Mouse (Mus musculus): ENCODE results near the gene Ptbp1. TPM values are rescaled to one million over a fixed set of nuclear protein-coding genes. Genes with fewer than 3 reads are reported as not detected.

Ptbp1 gene
- polyA plus RNA-seq (2012; ENCODE audit: insufficient read depth, insufficient read length, low replicate concordance, missing spikeins), result 555 TPM in 1 of 2 replicates, not detected in the other

DNA sequence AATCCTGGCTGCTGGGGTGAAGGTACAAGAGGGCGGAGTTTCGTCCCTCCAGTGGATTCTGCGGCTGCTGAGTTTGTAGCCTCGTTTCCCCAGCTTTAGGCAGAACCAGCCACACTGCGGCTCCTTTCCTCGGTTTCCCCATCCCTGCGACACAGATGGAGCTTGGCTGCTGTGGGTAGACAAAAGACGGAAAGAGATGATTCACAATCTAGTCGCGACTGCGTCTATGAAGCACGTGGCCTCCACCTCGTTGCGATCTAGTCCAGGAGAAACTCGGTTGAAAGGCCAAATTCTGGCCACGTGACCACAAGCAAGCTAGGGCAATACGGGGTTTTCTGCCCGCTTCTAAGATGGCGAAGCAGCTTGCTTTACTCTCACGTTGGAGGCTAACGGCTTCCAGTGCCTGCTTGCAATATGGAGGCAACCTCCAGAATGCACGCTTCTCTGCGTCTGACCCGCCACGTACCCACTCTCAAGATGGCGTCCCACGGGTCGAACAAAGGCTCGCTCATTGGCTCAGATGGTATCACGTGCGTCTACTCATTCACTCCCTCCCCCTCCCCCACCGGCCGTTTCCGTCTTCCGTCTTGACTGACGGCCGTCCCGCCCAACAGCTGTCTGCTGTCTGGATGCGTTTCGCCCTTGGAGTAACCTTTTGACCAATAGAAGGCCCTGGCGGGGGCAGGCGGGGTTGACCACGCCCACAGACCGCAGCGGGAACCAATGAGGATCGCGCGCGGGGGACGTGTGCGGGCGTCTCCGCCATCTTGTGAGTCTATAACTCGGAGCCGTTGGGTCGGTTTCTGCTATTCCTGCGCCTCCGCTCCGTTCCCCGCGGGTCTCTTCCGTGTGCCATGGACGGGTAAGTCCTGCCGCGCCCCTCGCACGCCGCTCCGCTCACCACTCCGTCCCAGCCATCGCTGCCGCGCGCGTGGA lies at the start of gene Ptbp1:
Gene Ptbp1, plus strand, starts transcription at position 568 of the 936 bp plus-strand sequence.
- TF ChIP-seq CTCF (IDR thresholded peaks at IDR 0.05; ENCODE audit: insufficient read depth, low read depth, low read length), result no peak
- peak; percentile 82 for TF ChIP-seq POLR2A (IDR thresholded peaks at IDR 0.05; ENCODE audit: insufficient read depth, low read depth, low read length)
- Histone ChIP-seq H3K4me1 (ENCODE audit: control insufficient read depth, insufficient read depth, low read length) (peaks cover 56% of the 10 kb centered on the region), H3K27ac (ENCODE audit: insufficient read depth, low read depth, low read length) (peak within 1 kb of the TSS; percentile 96), H3K4me3 (ENCODE audit: insufficient read depth, low read depth, low read length) (peak within 1 kb of the TSS; percentile 83)
- under 1% methylated on average over 74 of the region's 75 CpGs for WGBS

DNA sequence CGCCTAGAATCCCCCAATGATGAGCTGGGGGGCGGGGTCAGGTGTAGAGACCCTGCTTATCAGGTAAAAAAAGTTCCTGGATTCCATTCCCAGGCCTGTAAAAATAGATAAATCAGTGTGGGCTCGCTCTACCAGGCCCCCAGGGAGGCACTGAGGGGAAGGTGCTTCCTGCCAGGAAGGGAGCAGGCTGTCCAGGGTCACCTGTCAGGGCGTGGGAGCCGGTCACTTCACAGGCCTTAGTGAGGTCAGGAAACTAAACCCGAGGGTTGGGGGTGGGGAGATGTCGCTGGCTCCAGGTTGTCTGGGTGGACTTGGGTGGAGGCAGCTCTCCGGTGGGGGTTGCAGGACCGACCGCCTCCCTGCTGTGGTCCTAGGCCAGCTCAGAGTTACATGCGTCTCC lies 48.6 kb upstream of the Ptbp1 start:
- WGBS, result 70% methylated on average over 11 of the region's 11 CpGs
- Histone ChIP-seq H3K4me1 (ENCODE audit: control insufficient read depth, insufficient read depth, low read length) (peaks cover 72% of the 10 kb centered on the region), H3K4me3 (ENCODE audit: insufficient read depth, low read depth, low read length) (no peak overlapping the region), H3K27ac (ENCODE audit: insufficient read depth, low read depth, low read length) (peak overlapping the region; percentile 94)
- no peak for TF ChIP-seq POLR2A (IDR thresholded peaks at IDR 0.05; ENCODE audit: insufficient read depth, low read depth, low read length)
- TF ChIP-seq CTCF (IDR thresholded peaks at IDR 0.05; ENCODE audit: insufficient read depth, low read depth, low read length), result no peak

DNA sequence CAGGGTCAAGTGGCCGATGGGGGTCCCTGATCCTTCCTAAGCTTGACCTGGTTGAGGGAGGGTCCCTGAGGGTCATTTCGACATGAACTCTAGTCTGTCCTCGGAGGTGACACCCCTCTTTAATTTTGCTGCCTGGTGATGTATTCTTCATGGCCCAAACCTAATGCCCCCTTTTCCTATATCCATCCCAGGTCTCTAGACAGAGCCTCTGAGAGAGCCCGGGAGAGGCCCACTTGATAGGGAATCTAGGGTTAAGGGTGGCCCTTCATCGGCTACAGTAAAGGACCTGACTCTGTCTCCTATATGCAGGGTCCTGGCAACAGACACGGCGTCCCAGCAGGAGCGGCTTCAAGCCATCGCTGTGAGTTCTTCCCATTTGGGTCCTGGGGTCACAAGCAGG lies 47.9 kb upstream of the Ptbp1 start:
- peaks cover 68% of the 10 kb centered on the region for H3K4me1 ChIP-seq (ENCODE audit: control insufficient read depth, insufficient read depth, low read length)

DNA sequence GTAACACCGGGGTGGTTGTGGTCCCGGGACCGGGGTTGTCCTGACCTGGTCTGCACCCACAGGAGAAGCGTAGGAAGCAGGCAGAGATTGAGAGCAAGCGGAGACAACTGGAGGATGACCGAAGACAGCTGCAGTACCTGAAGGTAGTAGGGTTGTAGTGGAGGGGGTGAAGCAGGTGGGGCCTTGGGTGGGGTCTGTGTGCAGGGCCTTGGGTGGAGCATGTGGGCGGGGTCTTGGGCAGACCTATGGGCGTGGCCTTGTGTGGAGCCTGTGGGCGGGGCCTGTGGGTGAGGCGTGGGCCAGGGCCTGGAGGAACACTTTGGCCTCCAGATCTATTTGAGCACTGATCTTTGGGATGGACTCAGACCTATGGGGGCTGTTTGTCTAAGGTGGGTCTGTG lies 47.3 kb upstream of the Ptbp1 start:
- peak overlapping the region; percentile 94; the same call in 1 of the 2 replicates for H3K27ac ChIP-seq (ENCODE audit: insufficient read depth, low read depth, low read length)
- H3K4me3 ChIP-seq (ENCODE audit: insufficient read depth, low read depth, low read length), result no peak overlapping the region
- peaks cover 63% of the 10 kb centered on the region for H3K4me1 ChIP-seq (ENCODE audit: control insufficient read depth, insufficient read depth, low read length)
- no peak for TF ChIP-seq CTCF (IDR thresholded peaks at IDR 0.05; ENCODE audit: insufficient read depth, low read depth, low read length)
- TF ChIP-seq POLR2A (IDR thresholded peaks at IDR 0.05; ENCODE audit: insufficient read depth, low read depth, low read length), result no peak
- 84% methylated on average over 10 of the region's 10 CpGs for WGBS

More for the DNA sequence above, 47.9 kb upstream of the Ptbp1 start:
- 88% methylated on average over 9 of the region's 9 CpGs for WGBS
- no peak overlapping the region for H3K4me3 ChIP-seq (ENCODE audit: insufficient read depth, low read depth, low read length)
- TF ChIP-seq POLR2A (IDR thresholded peaks at IDR 0.05; ENCODE audit: insufficient read depth, low read depth, low read length), result no peak
- H3K27ac ChIP-seq (ENCODE audit: insufficient read depth, low read depth, low read length), result peak overlapping the region; percentile 94; the same call in 1 of the 2 replicates

DNA sequence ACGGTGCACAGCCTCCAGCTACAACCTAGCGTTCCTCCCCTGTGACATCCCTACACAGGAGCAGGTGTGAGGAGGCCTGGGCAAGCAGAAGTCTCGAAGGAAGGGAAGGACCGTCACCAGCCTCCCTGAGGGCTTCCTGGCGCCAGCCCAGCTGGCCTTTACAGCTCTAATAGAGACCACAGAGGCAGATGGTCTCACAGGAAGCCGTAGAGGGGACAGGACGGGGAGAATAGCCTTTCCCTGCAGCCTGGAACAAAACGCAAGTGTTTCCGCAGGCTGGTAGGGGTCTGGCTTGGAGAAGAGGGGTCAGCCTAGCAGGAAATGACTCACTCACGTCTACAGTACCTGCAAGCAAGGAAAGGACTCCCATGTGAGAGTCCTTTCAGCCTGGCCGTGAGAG lies 46.4 kb upstream of the Ptbp1 start:
- peaks cover 59% of the 10 kb centered on the region for H3K4me1 ChIP-seq (ENCODE audit: control insufficient read depth, insufficient read depth, low read length)
- 58% methylated on average over 11 of the region's 11 CpGs for WGBS
- peak overlapping the region; percentile 32; the same call in 1 of the 2 replicates for H3K27ac ChIP-seq (ENCODE audit: insufficient read depth, low read depth, low read length)
- TF ChIP-seq POLR2A (IDR thresholded peaks at IDR 0.05; ENCODE audit: insufficient read depth, low read depth, low read length) (no peak), CTCF (IDR thresholded peaks at IDR 0.05; ENCODE audit: insufficient read depth, low read depth, low read length) (no peak)
- H3K4me3 ChIP-seq (ENCODE audit: insufficient read depth, low read depth, low read length), result no peak overlapping the region

DNA sequence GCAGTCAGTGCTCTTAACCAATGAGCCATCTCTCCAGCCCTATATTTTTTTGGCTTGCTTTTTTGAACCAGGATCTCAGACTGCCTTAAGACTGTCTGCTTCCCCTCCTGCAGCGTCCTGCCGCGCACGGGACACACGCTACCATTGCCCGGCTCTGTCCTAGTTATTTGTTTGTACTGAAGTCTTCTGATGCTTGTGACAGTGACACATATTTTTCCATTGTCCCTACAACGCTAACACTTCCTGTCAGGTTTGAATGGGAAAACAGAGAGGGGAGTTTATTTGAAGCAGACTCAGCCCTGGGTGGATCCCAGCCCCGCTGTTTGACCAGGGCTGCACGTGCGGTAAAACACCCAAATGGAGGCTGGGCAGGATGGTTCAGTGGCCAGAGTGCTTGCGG lies 45.5 kb upstream of the Ptbp1 start:
- no peak overlapping the region for H3K27ac ChIP-seq (ENCODE audit: insufficient read depth, low read depth, low read length)
- TF ChIP-seq POLR2A (IDR thresholded peaks at IDR 0.05; ENCODE audit: insufficient read depth, low read depth, low read length) (no peak), CTCF (IDR thresholded peaks at IDR 0.05; ENCODE audit: insufficient read depth, low read depth, low read length) (no peak)
- no peak overlapping the region for H3K4me3 ChIP-seq (ENCODE audit: insufficient read depth, low read depth, low read length)
- 84% methylated on average over 11 of the region's 11 CpGs for WGBS
- peaks cover 52% of the 10 kb centered on the region for H3K4me1 ChIP-seq (ENCODE audit: control insufficient read depth, insufficient read depth, low read length)

DNA sequence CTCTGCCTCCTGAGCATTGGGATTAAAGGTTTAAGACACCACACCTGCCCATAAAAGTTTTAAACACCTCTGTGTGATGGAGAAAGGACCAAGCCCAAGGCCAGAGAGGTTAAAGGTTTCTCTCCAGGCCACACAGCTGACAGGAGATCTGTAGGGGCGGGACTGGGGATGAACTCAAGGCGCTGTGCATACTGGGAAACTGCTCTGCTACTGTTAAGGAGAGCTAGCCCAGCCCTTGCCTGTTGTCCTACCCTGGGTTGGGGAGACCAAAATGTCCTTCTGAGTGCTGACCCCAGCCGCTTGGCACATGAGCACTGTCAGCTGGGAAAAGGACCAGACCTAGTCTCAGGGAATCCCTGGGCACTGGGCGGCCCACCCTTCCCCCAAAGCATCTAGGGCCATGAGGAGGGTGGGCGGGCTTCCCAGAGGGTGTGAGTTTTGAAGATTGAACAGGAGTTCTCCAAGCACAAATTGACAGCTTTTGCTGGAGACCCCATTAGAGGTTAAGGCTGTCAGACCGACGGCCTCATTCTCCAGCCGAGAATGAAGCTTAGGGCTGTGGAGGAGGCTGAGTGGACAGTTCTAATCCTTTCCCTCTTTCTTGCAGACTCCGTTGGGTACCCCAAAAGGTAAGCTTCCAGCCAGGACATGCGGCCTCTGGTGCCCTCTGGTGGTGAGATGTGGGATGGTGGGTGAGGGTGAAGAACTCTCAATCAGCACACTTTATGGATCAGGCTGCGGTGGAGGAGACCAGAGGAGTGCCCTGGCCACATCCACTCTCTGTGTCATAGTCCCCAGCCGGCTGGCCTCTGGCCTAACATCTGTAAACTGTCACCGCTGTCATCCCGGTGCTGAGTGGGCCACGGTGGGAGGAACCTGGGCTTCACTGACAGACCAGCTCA lies 42.2 kb upstream of the Ptbp1 start:
- Histone ChIP-seq H3K27ac (ENCODE audit: insufficient read depth, low read depth, low read length) (no peak overlapping the region), H3K4me1 (ENCODE audit: control insufficient read depth, insufficient read depth, low read length) (peaks cover 21% of the 10 kb centered on the region), H3K4me3 (ENCODE audit: insufficient read depth, low read depth, low read length) (no peak overlapping the region)
- TF ChIP-seq POLR2A (IDR thresholded peaks at IDR 0.05; ENCODE audit: insufficient read depth, low read depth, low read length) (no peak), CTCF (IDR thresholded peaks at IDR 0.05; ENCODE audit: insufficient read depth, low read depth, low read length) (peak; percentile 92)
- WGBS, result 26% methylated on average over 15 of the region's 15 CpGs

DNA sequence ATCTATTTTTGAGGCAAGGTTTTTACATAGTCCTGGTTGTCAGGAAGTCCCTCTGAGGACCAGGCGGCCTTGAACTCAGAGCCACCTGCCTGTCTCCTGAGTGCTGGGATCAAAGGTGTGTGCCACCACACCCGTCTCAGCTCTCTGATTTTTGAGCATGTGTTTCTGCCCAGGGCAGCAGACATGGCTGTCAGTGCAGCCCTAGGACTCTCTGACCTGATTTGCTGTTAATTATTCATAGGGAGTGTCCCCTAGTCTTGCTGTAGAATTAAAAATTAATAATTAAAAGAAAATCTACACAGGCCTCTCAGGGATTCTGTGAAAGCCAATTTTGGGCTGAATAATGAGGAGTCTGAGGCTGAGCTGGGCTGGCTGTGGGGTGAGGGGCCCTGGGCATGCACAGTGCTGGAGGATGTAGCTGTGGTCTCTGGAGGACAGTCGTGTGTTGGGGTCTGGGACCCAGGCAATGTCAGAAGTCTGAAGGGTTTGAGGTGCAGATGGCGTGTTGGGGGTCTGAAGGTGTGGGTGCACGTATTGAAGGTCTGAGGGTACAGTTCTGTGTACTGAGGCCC lies 39.9 kb upstream of the Ptbp1 start:
- H3K4me3 ChIP-seq (ENCODE audit: insufficient read depth, low read depth, low read length), result no peak overlapping the region
- no peak overlapping the region for H3K27ac ChIP-seq (ENCODE audit: insufficient read depth, low read depth, low read length)
- TF ChIP-seq CTCF (IDR thresholded peaks at IDR 0.05; ENCODE audit: insufficient read depth, low read depth, low read length) (no peak), POLR2A (IDR thresholded peaks at IDR 0.05; ENCODE audit: insufficient read depth, low read depth, low read length) (no peak)
- 92% methylated on average over 5 of the region's 5 CpGs for whole genome bisulfite sequencing
- peaks cover 7% of the 10 kb centered on the region; the same call in 1 of the 2 replicates for H3K4me1 ChIP-seq (ENCODE audit: control insufficient read depth, insufficient read depth, low read length)
